Mouse (Mus musculus) olfactory bulb, adult 2 months (tissue): ENCODE results near the gene Tspan11.

Source experiments
- CTCF ChIP-seq: fragments of 200-500 bp; IDR thresholded peaks from 2 replicates; pipeline ENCODE4 v1.5.1; 2012; ENCODE audit warnings: low read depth, mild to moderate bottlenecking, low read length, moderate library complexity; ENCODE audit not compliant: insufficient read depth
- POLR2A ChIP-seq: fragments of 200-500 bp; IDR thresholded peaks from 2 replicates; pipeline ENCODE4 v1.6.1; 2012; ENCODE audit warnings: mild to moderate bottlenecking, low read depth, low read length, moderate library complexity; ENCODE audit not compliant: insufficient read depth

DNA sequence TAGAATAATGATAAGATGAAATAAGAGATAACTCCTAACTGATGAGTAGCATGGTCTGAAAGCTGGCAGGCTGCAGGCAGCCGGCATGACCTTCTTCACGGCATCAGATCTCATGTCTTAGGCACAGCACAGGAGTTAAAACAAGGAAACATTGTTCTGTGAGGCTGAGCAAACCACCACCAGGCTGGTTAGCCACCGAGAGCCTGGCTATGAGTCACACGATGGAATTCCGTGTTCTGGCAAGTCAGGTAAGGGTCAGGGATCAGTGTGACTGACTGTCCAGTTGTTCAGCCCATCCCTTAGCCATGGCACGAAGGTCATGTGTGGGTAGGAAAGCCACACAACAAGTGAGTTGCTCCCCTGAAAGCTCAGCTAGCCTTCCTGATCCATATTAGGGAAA lies 16.0 kb upstream of the Tspan11 start:
- TF ChIP-seq CTCF, result no peak
- no peak for TF ChIP-seq POLR2A
